Comparison of ENCODE assay signal across 14 mouse cellular contexts in genomic region chr16:40567431-40567941, GRCm38 (mm10).
A peak's percentile ranks its signal among the peaks of the same experiment; 100 is the strongest.
DNase-seq lines count a peak whose midpoint lies in the region; ATAC-seq and TF ChIP-seq lines count a peak whose summit lies in the region.
"Had no signal": no experiment of that assay in that cellular context is flagged by ENCODE, and none has a peak within 500 bp of the region (broad histone marks: within the 10 kb centered on the region; RNA-seq: fewer than 3 reads in every experiment).

No protein-coding gene starts in this region.

- DNase-seq in forebrain, postnatal 0 days = no peak
- peak; percentile 88 for DNase-seq in brain, adult 2 months (ENCODE audit: low read depth, low spot score)
- DNase-seq in cerebellum, adult 9-10 months = peak; percentile 72
- no peak for DNase-seq in lung, postnatal 25 days (ENCODE audit: low spot score)
- no peak for DNase-seq in gastrocnemius, adult 2 months
- DNase-seq in kidney, adult 11 months = no peak
- DNase-seq: gastrocnemius, postnatal 10 days had no signal

- no peak overlapping the region for H3K4me3 ChIP-seq in forebrain, postnatal 0 days (ENCODE audit: low read depth, low read length)
- H3K4me3 ChIP-seq in forebrain, embryonic 12.5 days (replicated peaks) = no peak overlapping the region
- H3K4me3 ChIP-seq in hindbrain, embryonic 16.5 days (ENCODE audit: low read length) = no peak overlapping the region
- H3K4me3 ChIP-seq in gastrocnemius, adult 2 months = no peak overlapping the region
- H3K4me3 ChIP-seq: lung, embryonic 15.5 days; megakaryocyte, embryonic 14.5 days had no signal

- no peaks in the 10 kb centered on the region for H3K27me3 ChIP-seq in forebrain, postnatal 0 days (ENCODE audit: insufficient read depth, low read length)
- no peaks in the 10 kb centered on the region for H3K27me3 ChIP-seq in forebrain, embryonic 12.5 days
- H3K27me3 ChIP-seq in hindbrain, embryonic 16.5 days (replicated peaks; ENCODE audit: control insufficient read depth, insufficient read depth, low read length) = no peaks in the 10 kb centered on the region
- H3K27me3 ChIP-seq: lung, embryonic 15.5 days; megakaryocyte, embryonic 14.5 days; Patski had no signal

- ATAC-seq in forebrain, postnatal 0 days = peak; percentile 34; the same call in 1 of the 2 replicates
- no peak for ATAC-seq in forebrain, embryonic 12.5 days (ENCODE audit: low FRiP score)
- ATAC-seq in hindbrain, embryonic 16.5 days = peak; percentile 90
- ATAC-seq: forebrain, embryonic 16.5 days; Patski had no signal

- TF ChIP-seq CTCF in forebrain, postnatal 0 days (IDR thresholded peaks at IDR 0.05; ENCODE audit: low read depth) = no peak
- no peak for TF ChIP-seq CTCF in gastrocnemius, adult 2 months (IDR thresholded peaks at IDR 0.05)

- no peaks in the 10 kb centered on the region for H3K9me3 ChIP-seq in forebrain, postnatal 0 days (ENCODE audit: low read length)
- no peaks in the 10 kb centered on the region for H3K9me3 ChIP-seq in forebrain, embryonic 12.5 days
- H3K9me3 ChIP-seq in hindbrain, embryonic 16.5 days (ENCODE audit: control insufficient read depth, low read length) = no peaks in the 10 kb centered on the region
- H3K9me3 ChIP-seq: lung, embryonic 15.5 days had no signal

- H3K36me3 ChIP-seq in forebrain, postnatal 0 days (ENCODE audit: insufficient read depth) = no peaks in the 10 kb centered on the region
- H3K36me3 ChIP-seq in forebrain, embryonic 12.5 days (replicated peaks) = no peaks in the 10 kb centered on the region
- H3K36me3 ChIP-seq in hindbrain, embryonic 16.5 days (ENCODE audit: control insufficient read depth, insufficient read depth, low read length) = no peaks in the 10 kb centered on the region
- H3K36me3 ChIP-seq: lung, embryonic 15.5 days had no signal

- no peaks in the 10 kb centered on the region for H3K4me1 ChIP-seq in forebrain, postnatal 0 days (ENCODE audit: insufficient read depth)
- no peaks in the 10 kb centered on the region for H3K4me1 ChIP-seq in forebrain, embryonic 12.5 days
- H3K4me1 ChIP-seq in hindbrain, embryonic 16.5 days (ENCODE audit: control insufficient read depth, insufficient read depth, low read depth, low read length) = peaks cover 2% of the 10 kb centered on the region; the same call in 1 of the 2 replicates
- H3K4me1 ChIP-seq: lung, embryonic 15.5 days; megakaryocyte, embryonic 14.5 days had no signal

- intact Hi-C loops in gastrocnemius, adult 2 months (cut with DNase I) = no loop called here

- no peak overlapping the region for H3K9ac ChIP-seq in forebrain, postnatal 0 days
- H3K9ac ChIP-seq in forebrain, embryonic 12.5 days = no peak overlapping the region
- H3K9ac ChIP-seq in hindbrain, embryonic 16.5 days (ENCODE audit: low read depth, low read length) = no peak overlapping the region
- H3K9ac ChIP-seq: lung, embryonic 15.5 days had no signal

- H3K27ac ChIP-seq in forebrain, postnatal 0 days (ENCODE audit: low read depth, low read length) = no peak overlapping the region
- no peak overlapping the region for H3K27ac ChIP-seq in forebrain, embryonic 12.5 days
- H3K27ac ChIP-seq in hindbrain, embryonic 16.5 days (ENCODE audit: low read depth, low read length) = no peak overlapping the region
- H3K27ac ChIP-seq in gastrocnemius, adult 2 months = no peak overlapping the region
- H3K27ac ChIP-seq: lung, embryonic 15.5 days had no signal

- H3K4me2 ChIP-seq in forebrain, postnatal 0 days (ENCODE audit: low read depth) = no peak overlapping the region
- no peak overlapping the region for H3K4me2 ChIP-seq in forebrain, embryonic 12.5 days
- H3K4me2 ChIP-seq in hindbrain, embryonic 16.5 days (ENCODE audit: low read length) = peak overlapping the region; percentile 17; the same call in 1 of the 2 replicates
- H3K4me2 ChIP-seq: liver, embryonic 11.5 days; lung, embryonic 15.5 days had no signal

- WGBS in forebrain, postnatal 0 days = 59% methylated on average over 9 of the region's 9 CpGs
- WGBS in forebrain, embryonic 12.5 days = 77% methylated on average over 9 of the region's 9 CpGs
- 46% methylated on average over 9 of the region's 9 CpGs for WGBS in hindbrain, embryonic 16.5 days

Comparison
In these comparisons a context has a peak if more than half of its experiments do, and no peak if none do; other contexts are left out.
1. DNase-seq: peak in brain, adult 2 months (single experiment) and cerebellum, adult 9-10 months (single experiment); none in forebrain, postnatal 0 days (single experiment), lung, postnatal 25 days (single experiment), gastrocnemius, adult 2 months (single experiment) and kidney, adult 11 months (single experiment).